Mouse (Mus musculus) liver, embryonic 13.5 days (tissue): Measurements from ENCODE around the gene Ncam2. TPM values are rescaled to one million over a fixed set of nuclear protein-coding genes. Genes with fewer than 3 reads are reported as not detected.

Source experiments
- ATAC-seq: fragments of 200-750 bp; cut with Nextera tagmentation; 2 replicates; pipeline ENCODE4 v1.8.0; 2017; ENCODE audit warnings: low read depth, mild to moderate bottlenecking, moderate number of reproducible peaks, moderate library complexity
- DNase-seq: peaks from one replicate; pipeline ENCODE4 v3.0.0; 2022
- H3K27ac ChIP-seq: fragments of 300-500 bp; sonication (generic); 2 replicates; pipeline ENCODE4 v1.5.1; 2015; ENCODE audit warnings: moderate library complexity, mild to moderate bottlenecking, inconsistent platforms
- H3K27me3 ChIP-seq: fragments of 300-500 bp; sonication (generic); 2 replicates; pipeline ENCODE4 v1.6.1; 2015; ENCODE audit warnings: mild to moderate bottlenecking, inconsistent platforms
- H3K36me3 ChIP-seq: fragments of 300-500 bp; sonication (generic); 2 replicates; pipeline ENCODE4 v1.6.1; 2015; ENCODE audit warnings: mild to moderate bottlenecking, inconsistent platforms
- H3K4me1 ChIP-seq: fragments of 300-500 bp; sonication (generic); replicated peaks from 2 replicates; pipeline ENCODE4 v1.6.1; 2015; ENCODE audit warnings: inconsistent platforms
- H3K4me2 ChIP-seq: fragments of 300-500 bp; sonication (generic); 2 replicates; pipeline ENCODE4 v1.6.1; 2015; ENCODE audit warnings: inconsistent platforms, mild to moderate bottlenecking, moderate library complexity
- H3K4me3 ChIP-seq: fragments of 300-500 bp; sonication (generic); replicated peaks from 2 replicates; pipeline ENCODE4 v1.5.1; 2015; ENCODE audit warnings: mild to moderate bottlenecking, inconsistent platforms
- H3K9ac ChIP-seq: fragments of 300-500 bp; sonication (generic); 2 replicates; pipeline ENCODE4 v1.6.1; 2015; ENCODE audit warnings: mild to moderate bottlenecking, inconsistent platforms
- H3K9me3 ChIP-seq: fragments of 300-500 bp; sonication (generic); replicated peaks from 2 replicates; pipeline ENCODE4 v1.6.1; 2016; ENCODE audit warnings: inconsistent platforms
- WGBS: fragments of 180-500 bp; shearing (Covaris S2); methylation state at CpG from one replicate; pipeline ENCODE4 v1.1.7; 2015; ENCODE audit not compliant: insufficient replicate concordance; 5-methylcytosine and 5-hydroxymethylcytosine counted together
- polyA plus RNA-seq: library from polyadenylated mRNA; unstranded; fragments of >200 nt; fragmentation: Nextera tagmentation; extraction: Ambion mirVana; gene quantifications from 2 replicates; pipeline ENCODE4 v1.2.1, GENCODE M21; 2015

Ncam2 gene
- polyA plus RNA-seq, 1 experiment from 2014 or later = 0.03 TPM

- no peak overlapping the region for H3K4me3 ChIP-seq
- no peaks in the 10 kb centered on the region for H3K9me3 ChIP-seq
- no peaks in the 10 kb centered on the region for H3K4me1 ChIP-seq
- H3K36me3 ChIP-seq = no peaks in the 10 kb centered on the region
- no peaks in the 10 kb centered on the region for H3K27me3 ChIP-seq
- H3K9ac ChIP-seq = no peak overlapping the region
- ATAC-seq (no peak), DNase-seq (no peak)
- no peak overlapping the region for H3K27ac ChIP-seq
- WGBS = 73% methylated on average over 3 of the region's 3 CpGs
- no peak overlapping the region for H3K4me2 ChIP-seq
These were observed 108.7 kb downstream of the Ncam2 start for GRCm38 (mm10) chr16:81309215-81309614.

GRCm38 (mm10) chr16:81319037-81319436 is 118.5 kb downstream of the Ncam2 start:
- ATAC-seq = no peak
- no peak for DNase-seq
- Histone ChIP-seq H3K4me3 (no peak overlapping the region), H3K4me2 (no peak overlapping the region), H3K9me3 (no peaks in the 10 kb centered on the region), H3K27ac (no peak overlapping the region), H3K27me3 (no peaks in the 10 kb centered on the region), H3K36me3 (no peaks in the 10 kb centered on the region), H3K4me1 (no peaks in the 10 kb centered on the region), H3K9ac (no peak overlapping the region)
- WGBS = 78% methylated on average over 1 of the region's 1 CpGs

GRCm38 (mm10) chr16:81330539-81330938 is 130.0 kb downstream of the Ncam2 start:
- Histone ChIP-seq H3K4me2 (no peak overlapping the region), H3K27ac (no peak overlapping the region), H3K4me1 (no peaks in the 10 kb centered on the region), H3K9ac (no peak overlapping the region), H3K27me3 (no peaks in the 10 kb centered on the region), H3K36me3 (no peaks in the 10 kb centered on the region), H3K9me3 (no peaks in the 10 kb centered on the region), H3K4me3 (no peak overlapping the region)
- no peak for DNase-seq
- WGBS = 14% methylated on average over 2 of the region's 2 CpGs
- no peak for ATAC-seq

- ATAC-seq (no peak), DNase-seq (no peak)
- H3K9ac ChIP-seq = no peak overlapping the region
- no peak overlapping the region for H3K4me3 ChIP-seq
- H3K27me3 ChIP-seq = no peaks in the 10 kb centered on the region
- H3K9me3 ChIP-seq = no peaks in the 10 kb centered on the region
- no peak overlapping the region for H3K27ac ChIP-seq
- 53% methylated on average over 2 of the region's 2 CpGs for WGBS
- H3K36me3 ChIP-seq = no peaks in the 10 kb centered on the region
- H3K4me1 ChIP-seq = no peaks in the 10 kb centered on the region
- no peak overlapping the region for H3K4me2 ChIP-seq
These were observed 165.4 kb downstream of the Ncam2 start for GRCm38 (mm10) chr16:81365901-81366300.

GRCm38 (mm10) chr16:81374234-81374633 is 173.7 kb downstream of the Ncam2 start:
- no peak for DNase-seq
- H3K27me3 ChIP-seq = no peaks in the 10 kb centered on the region
- H3K4me1 ChIP-seq = no peaks in the 10 kb centered on the region
- H3K9me3 ChIP-seq = no peaks in the 10 kb centered on the region; the same call in 1 of the 2 replicates
- WGBS = 73% methylated on average over 8 of the region's 8 CpGs
- no peak overlapping the region for H3K9ac ChIP-seq
- H3K36me3 ChIP-seq = no peaks in the 10 kb centered on the region
- no peak for ATAC-seq
- H3K4me3 ChIP-seq = no peak overlapping the region
- H3K4me2 ChIP-seq = no peak overlapping the region
- H3K27ac ChIP-seq = no peak overlapping the region

GRCm38 (mm10) chr16:81380434-81380833 is 179.9 kb downstream of the Ncam2 start:
- Histone ChIP-seq H3K27ac (no peak overlapping the region), H3K4me1 (no peaks in the 10 kb centered on the region), H3K4me2 (no peak overlapping the region), H3K4me3 (no peak overlapping the region), H3K36me3 (no peaks in the 10 kb centered on the region), H3K9me3 (no peaks in the 10 kb centered on the region; the same call in 1 of the 2 replicates), H3K9ac (no peak overlapping the region), H3K27me3 (no peaks in the 10 kb centered on the region)
- DNase-seq = no peak
- whole genome bisulfite sequencing = 65% methylated on average over 4 of the region's 4 CpGs
- no peak for ATAC-seq

- no peak overlapping the region for H3K4me3 ChIP-seq
- H3K4me1 ChIP-seq = no peaks in the 10 kb centered on the region
- H3K4me2 ChIP-seq = no peak overlapping the region
- no peak overlapping the region for H3K9ac ChIP-seq
- H3K36me3 ChIP-seq = no peaks in the 10 kb centered on the region
- no peak overlapping the region for H3K27ac ChIP-seq
- H3K9me3 ChIP-seq = no peaks in the 10 kb centered on the region
- DNase-seq (no peak), ATAC-seq (no peak)
- WGBS = 81% methylated on average over 2 of the region's 2 CpGs
- H3K27me3 ChIP-seq = no peaks in the 10 kb centered on the region
These were observed 188.1 kb downstream of the Ncam2 start for GRCm38 (mm10) chr16:81388646-81389045.

- Histone ChIP-seq H3K27ac (no peak overlapping the region), H3K36me3 (no peaks in the 10 kb centered on the region), H3K27me3 (no peaks in the 10 kb centered on the region), H3K9me3 (no peaks in the 10 kb centered on the region), H3K4me3 (no peak overlapping the region), H3K4me1 (no peaks in the 10 kb centered on the region), H3K4me2 (0 out of 2 replicates have a peak overlapping the region, but pooled peaks have one; percentile 24), H3K9ac (no peak overlapping the region)
- 65% methylated on average over 7 of the region's 7 CpGs for WGBS
- ATAC-seq = peak; percentile 58
- no peak for DNase-seq
These were observed 234.1 kb downstream of the Ncam2 start for GRCm38 (mm10) chr16:81434559-81434958.

GRCm38 (mm10) chr16:81437091-81437867 is 236.8 kb downstream of the Ncam2 start:
- Histone ChIP-seq H3K27ac (no peak overlapping the region), H3K9ac (no peak overlapping the region), H3K4me3 (no peak overlapping the region), H3K27me3 (no peaks in the 10 kb centered on the region), H3K4me2 (no peak overlapping the region), H3K36me3 (no peaks in the 10 kb centered on the region), H3K9me3 (no peaks in the 10 kb centered on the region), H3K4me1 (no peaks in the 10 kb centered on the region)
- ATAC-seq = no peak
- WGBS = 38% methylated on average over 5 of the region's 5 CpGs
- DNase-seq = peak; percentile 2

GRCm38 (mm10) chr16:81437868-81438249 is 237.4 kb downstream of the Ncam2 start:
- 65% methylated on average over 2 of the region's 2 CpGs for WGBS
- no peak for ATAC-seq
- H3K9me3 ChIP-seq = no peaks in the 10 kb centered on the region
- no peak overlapping the region for H3K4me3 ChIP-seq
- H3K4me1 ChIP-seq = no peaks in the 10 kb centered on the region
- DNase-seq = no peak
- H3K36me3 ChIP-seq = no peaks in the 10 kb centered on the region
- no peak overlapping the region for H3K9ac ChIP-seq
- no peak overlapping the region for H3K4me2 ChIP-seq
- H3K27me3 ChIP-seq = no peaks in the 10 kb centered on the region
- no peak overlapping the region for H3K27ac ChIP-seq

- DNase-seq (no peak), ATAC-seq (no peak)
- H3K9me3 ChIP-seq = no peaks in the 10 kb centered on the region
- no peak overlapping the region for H3K4me3 ChIP-seq
- no peaks in the 10 kb centered on the region for H3K4me1 ChIP-seq
- H3K36me3 ChIP-seq = no peaks in the 10 kb centered on the region
- H3K27me3 ChIP-seq = no peaks in the 10 kb centered on the region
- H3K27ac ChIP-seq = no peak overlapping the region
- no peak overlapping the region for H3K4me2 ChIP-seq
- 71% methylated on average over 5 of the region's 5 CpGs for WGBS
- H3K9ac ChIP-seq = no peak overlapping the region
These were observed 250.4 kb downstream of the Ncam2 start for GRCm38 (mm10) chr16:81450851-81451250.

- DNase-seq (no peak), ATAC-seq (no peak)
- Histone ChIP-seq H3K4me2 (no peak overlapping the region), H3K4me1 (no peaks in the 10 kb centered on the region), H3K4me3 (no peak overlapping the region), H3K9me3 (no peaks in the 10 kb centered on the region), H3K27ac (no peak overlapping the region), H3K9ac (no peak overlapping the region), H3K36me3 (no peaks in the 10 kb centered on the region), H3K27me3 (no peaks in the 10 kb centered on the region)
- 50% methylated on average over 2 of the region's 2 CpGs for WGBS
These were observed 252.5 kb downstream of the Ncam2 start for GRCm38 (mm10) chr16:81452988-81453387.
